13 mouse cellular contexts compared by ENCODE assay signal in genomic region chr16:13360208-13360607, GRCm38 (mm10).
DNase-seq lines count a peak whose midpoint lies in the region; ATAC-seq and TF ChIP-seq lines count a peak whose summit lies in the region.
"Had no signal": no experiment of that assay in that cellular context is flagged by ENCODE, and none has a peak within 500 bp of the region (broad histone marks: within the 10 kb centered on the region; RNA-seq: fewer than 3 reads in every experiment).

No protein-coding gene starts in this region.

- peak overlapping the region; percentile 95 for H3K4me3 ChIP-seq in cerebellum, adult 2 months (replicated peaks; ENCODE audit: insufficient read depth, low read depth, low read length)
- no peak overlapping the region; a peak in 1 of 4 replicates for H3K4me3 ChIP-seq in heart, embryonic 14.5 days (ENCODE audit: control insufficient read depth in 1 of 2, insufficient read depth in 1 of 2, low read depth in 1 of 2, low read length in 2 of 2)
- peak overlapping the region; percentile 66 for H3K4me3 ChIP-seq in layer of hippocampus, adult 2 months
- H3K4me3 ChIP-seq in cortical plate, adult 2 months (ENCODE audit: insufficient read depth, low read length): peak overlapping the region; percentile 70
- H3K4me3 ChIP-seq in lung, postnatal 0 days (ENCODE audit: low read depth, low read length): no peak overlapping the region
- H3K4me3 ChIP-seq: erythroblast, embryonic 14.5 days had no signal

- ATAC-seq in heart, embryonic 14.5 days (ENCODE audit: insufficient number of reproducible peaks, insufficient read depth, low FRiP score, low read depth): no peak
- ATAC-seq in lung, postnatal 0 days: no peak

- H3K9ac ChIP-seq in heart, embryonic 14.5 days (ENCODE audit: low read length): no peak overlapping the region
- H3K9ac ChIP-seq in lung, postnatal 0 days (replicated peaks; ENCODE audit: low read depth): no peak overlapping the region
- H3K9ac ChIP-seq: lung, embryonic 15.5 days had no signal

- H3K4me2 ChIP-seq in heart, embryonic 14.5 days (ENCODE audit: low read length): peak overlapping the region; percentile 75
- H3K4me2 ChIP-seq in lung, postnatal 0 days (replicated peaks; ENCODE audit: low read depth, low read length): no peak overlapping the region
- H3K4me2 ChIP-seq: lung, embryonic 15.5 days had no signal

- H3K9me3 ChIP-seq in heart, embryonic 14.5 days (ENCODE audit: control insufficient read depth, low read length): no peaks in the 10 kb centered on the region
- no peaks in the 10 kb centered on the region for H3K9me3 ChIP-seq in lung, postnatal 0 days (ENCODE audit: low read length)
- H3K9me3 ChIP-seq: lung, embryonic 15.5 days had no signal

- no peak for TF ChIP-seq POLR2A in cerebellum, adult 2 months (IDR thresholded peaks at IDR 0.05; ENCODE audit: borderline replicate concordance, insufficient read depth, low read length)
- no peak for TF ChIP-seq POLR2A in cortical plate, adult 2 months (IDR thresholded peaks at IDR 0.05; ENCODE audit: extremely low read depth, insufficient read depth, low read length)

- TF ChIP-seq EP300 in lung, postnatal 0 days (IDR thresholded peaks at IDR 0.05): no peak

- TF ChIP-seq CTCF in cerebellum, adult 2 months (IDR thresholded peaks at IDR 0.05; ENCODE audit: borderline replicate concordance, insufficient read depth, low read depth, low read length): no peak
- no peak for TF ChIP-seq CTCF in layer of hippocampus, adult 2 months (conservative IDR thresholded peaks at IDR 0.05)
- TF ChIP-seq CTCF in cortical plate, adult 2 months (IDR thresholded peaks at IDR 0.05; ENCODE audit: extremely low read depth, insufficient read depth, low read length): no peak
- no peak for TF ChIP-seq CTCF in lung, postnatal 0 days (IDR thresholded peaks at IDR 0.05)

- H3K27me3 ChIP-seq in cerebellum, adult 2 months (ENCODE audit: control insufficient read depth, insufficient read depth, low read length): no peaks in the 10 kb centered on the region
- H3K27me3 ChIP-seq in heart, embryonic 14.5 days (ENCODE audit: control insufficient read depth, insufficient read depth, low read length): no peaks in the 10 kb centered on the region
- no peaks in the 10 kb centered on the region for H3K27me3 ChIP-seq in lung, postnatal 0 days (replicated peaks; ENCODE audit: insufficient read depth, low read length)
- H3K27me3 ChIP-seq: lung, embryonic 15.5 days had no signal

- no peak overlapping the region; the same call in 1 of the 2 replicates for H3K27ac ChIP-seq in cerebellum, adult 2 months (ENCODE audit: insufficient read depth, low read length)
- H3K27ac ChIP-seq in heart, embryonic 14.5 days (replicated peaks in 1 of 2; ENCODE audit: control insufficient read depth in 1 of 2, insufficient read depth in 1 of 2, low read depth in 2 of 2, low read length in 2 of 2): no peak overlapping the region
- H3K27ac ChIP-seq in layer of hippocampus, adult 2 months: peak overlapping the region; percentile 96
- H3K27ac ChIP-seq in cortical plate, adult 2 months (ENCODE audit: insufficient read depth, low read length): peak overlapping the region; percentile 61; the same call in 1 of the 2 replicates
- H3K27ac ChIP-seq in lung, postnatal 0 days (ENCODE audit: low read length): no peak overlapping the region
- H3K27ac ChIP-seq: lung, embryonic 15.5 days had no signal

- H3K4me1 ChIP-seq in cerebellum, adult 2 months (ENCODE audit: control insufficient read depth, insufficient read depth, low read length): peaks cover 8% of the 10 kb centered on the region
- H3K4me1 ChIP-seq in heart, embryonic 14.5 days (ENCODE audit: control insufficient read depth in 2 of 2, insufficient read depth in 2 of 2, low read length in 2 of 2): peaks cover 15 to 60% of the 10 kb centered on the region in 2 experiments
- peaks cover 10% of the 10 kb centered on the region for H3K4me1 ChIP-seq in cortical plate, adult 2 months (ENCODE audit: control insufficient read depth, insufficient read depth, low read length)
- peaks cover 6% of the 10 kb centered on the region; the same call in 1 of the 2 replicates for H3K4me1 ChIP-seq in lung, postnatal 0 days (ENCODE audit: insufficient read depth, low read depth, low read length)

- DNase-seq in cerebellum, adult 2 months: no peak
- DNase-seq in cerebellum, postnatal 4 days (ENCODE audit: low spot score in 2 of 2): no peak
- no peak for DNase-seq in heart, adult 8-10 months (ENCODE audit: low spot score)
- DNase-seq in layer of hippocampus, adult 2 months (ENCODE audit: low spot score in 2 of 2): no peak
- no peak for DNase-seq in layer of hippocampus, postnatal 36 days
- DNase-seq in lung, postnatal 0 days (ENCODE audit: low spot score): no peak
- DNase-seq: adrenal gland, postnatal 14 days; gastrocnemius, postnatal 10 days; retina, postnatal 1 day had no signal

- H3K36me3 ChIP-seq in heart, embryonic 14.5 days (ENCODE audit: control insufficient read depth, insufficient read depth, low read length): no peaks in the 10 kb centered on the region
- no peaks in the 10 kb centered on the region for H3K36me3 ChIP-seq in lung, postnatal 0 days (ENCODE audit: insufficient read depth, low read length)
- H3K36me3 ChIP-seq: lung, embryonic 15.5 days had no signal

Comparison
In these comparisons a context has a peak if more than half of its experiments do, and no peak if none do; other contexts are left out.
1. H3K27ac ChIP-seq: peak in layer of hippocampus, adult 2 months (single experiment) and cortical plate, adult 2 months (single experiment); none in cerebellum, adult 2 months (single experiment), heart, embryonic 14.5 days (0 of 2) and lung, postnatal 0 days (single experiment).
2. H3K4me3 ChIP-seq: peak in cerebellum, adult 2 months (single experiment), layer of hippocampus, adult 2 months (single experiment) and cortical plate, adult 2 months (single experiment); none in heart, embryonic 14.5 days (0 of 2) and lung, postnatal 0 days (single experiment).